Mouse (Mus musculus) gastrocnemius, postnatal 36 days (tissue): ENCODE data around the gene Ccnt1. TPM values are rescaled to one million over a fixed set of nuclear protein-coding genes. Genes with fewer than 3 reads are reported as not detected.
"Not testable (repeated sequence)": the region's sequence is repeated elsewhere in the genome, so short reads cannot be mapped to it uniquely, and the experiment has no call there.

Experiments used
- DNase-seq, 2 experiments: peaks; one replicate each; pipeline ENCODE4 v3.0.0; 2022
- intact Hi-C: fragments of 180-260 bp; cut with DNase I; formaldehyde crosslinking; loops from one replicate; pipeline ENCODE4 v1.15.1; 2025
- total RNA-seq, 2 experiments: library from RNA; stranded (reverse); gene quantifications; 2 replicates each; pipeline ENCODE4 v1.2.3; 2021

Gene Ccnt1
- total RNA-seq, 2 experiments from 2014 or later = 12.4 to 17.9 TPM

GRCm38 (mm10) chr15:98600036-98600709 lies 29.4 kb upstream of the Ccnt1 start:
- intact Hi-C loops = no loop called here
- DNase-seq = no peak

- intact Hi-C loops = no loop called here
- DNase-seq = no peak
Measured at GRCm38 (mm10) chr15:98596609-98597008, 25.9 kb upstream of the Ccnt1 start.

GRCm38 (mm10) chr15:98595049-98595448 lies 24.3 kb upstream of the Ccnt1 start:
- intact Hi-C loops = no loop called here
- no peak for DNase-seq

GRCm38 (mm10) chr15:98594193-98594592 lies 23.5 kb upstream of the Ccnt1 start:
- intact Hi-C loops = no loop called here
- DNase-seq = no peak

- no peak for DNase-seq
- intact Hi-C loops = no loop called here
Measured at GRCm38 (mm10) chr15:98591396-98591795, 20.7 kb upstream of the Ccnt1 start.

GRCm38 (mm10) chr15:98589640-98590336 lies 19.1 kb upstream of the Ccnt1 start:
- intact Hi-C loops = no loop called here
- DNase-seq = no peak

GRCm38 (mm10) chr15:98587751-98588150 lies 17.0 kb upstream of the Ccnt1 start:
- no peak for DNase-seq
- intact Hi-C loops = no loop called here

GRCm38 (mm10) chr15:98586141-98586540 lies 15.4 kb upstream of the Ccnt1 start:
- intact Hi-C loops, DNase-seq: not testable (repeated sequence)

- intact Hi-C loops = no loop called here
- DNase-seq = no peak
Measured at GRCm38 (mm10) chr15:98585421-98585820, 14.7 kb upstream of the Ccnt1 start.

- no peak for DNase-seq
- intact Hi-C loops = no loop called here
Measured at GRCm38 (mm10) chr15:98582996-98583395, 12.3 kb upstream of the Ccnt1 start.

GRCm38 (mm10) chr15:98582410-98582809 lies 11.7 kb upstream of the Ccnt1 start:
- no peak for DNase-seq
- intact Hi-C loops = no loop called here

- DNase-seq = peak; percentile 59 to 67
- intact Hi-C loops = loop anchor here (1.0 kb wide), 1 partner anchor 37 kb away; no protein-coding TSS in a partner anchor
Measured at GRCm38 (mm10) chr15:98579795-98580464, 9.2 kb upstream of the Ccnt1 start.

GRCm38 (mm10) chr15:98579310-98579709 lies 8.6 kb upstream of the Ccnt1 start:
- intact Hi-C loops = no loop called here
- DNase-seq = no peak

GRCm38 (mm10) chr15:98573293-98573692 lies 2.6 kb upstream of the Ccnt1 start:
- no peak for DNase-seq
- intact Hi-C loops = no loop called here

- DNase-seq = no peak
- intact Hi-C loops = loop anchor here (5.0 kb wide), 2 partner anchors 38 to 58 kb away; partner anchors contain the start of gene Kansl2
Measured at GRCm38 (mm10) chr15:98569795-98570365, 843 bp downstream of the Ccnt1 start.

GRCm38 (mm10) chr15:98569216-98569615 lies 1.5 kb downstream of the Ccnt1 start:
- no peak for DNase-seq
- intact Hi-C loops = loop anchor here (5.0 kb wide), 2 partner anchors 37 to 57 kb away; partner anchors contain the start of gene Kansl2

GRCm38 (mm10) chr15:98568256-98569033 lies 2.3 kb downstream of the Ccnt1 start:
- intact Hi-C loops = loop anchor here (5.0 kb wide), 2 partner anchors 36 to 56 kb away; partner anchors contain the start of gene Kansl2
- no peak for DNase-seq

- intact Hi-C loops = loop anchor here (5.0 kb wide), 2 partner anchors 35 to 55 kb away; partner anchors contain the start of gene Kansl2
- peak; percentile 98 to 99 for DNase-seq
Measured at GRCm38 (mm10) chr15:98567278-98568134, 3.2 kb downstream of the Ccnt1 start.

- intact Hi-C loops = loop anchor here (5.0 kb wide), 2 partner anchors 35 to 55 kb away; partner anchors contain the start of gene Kansl2
- no peak for DNase-seq
Measured at GRCm38 (mm10) chr15:98566973-98567277, 3.8 kb downstream of the Ccnt1 start.
